Mouse (Mus musculus) cerebellum, postnatal 36 days (tissue): Measurements from ENCODE around the gene Hoxb5.

Experiments
- DNase-seq, 2 experiments: peaks; one replicate each; pipeline ENCODE4 v3.0.0; 2021 to 2022; ENCODE audit warnings: mixed read lengths in 2 of 2

Gene Hoxb5

DNA sequence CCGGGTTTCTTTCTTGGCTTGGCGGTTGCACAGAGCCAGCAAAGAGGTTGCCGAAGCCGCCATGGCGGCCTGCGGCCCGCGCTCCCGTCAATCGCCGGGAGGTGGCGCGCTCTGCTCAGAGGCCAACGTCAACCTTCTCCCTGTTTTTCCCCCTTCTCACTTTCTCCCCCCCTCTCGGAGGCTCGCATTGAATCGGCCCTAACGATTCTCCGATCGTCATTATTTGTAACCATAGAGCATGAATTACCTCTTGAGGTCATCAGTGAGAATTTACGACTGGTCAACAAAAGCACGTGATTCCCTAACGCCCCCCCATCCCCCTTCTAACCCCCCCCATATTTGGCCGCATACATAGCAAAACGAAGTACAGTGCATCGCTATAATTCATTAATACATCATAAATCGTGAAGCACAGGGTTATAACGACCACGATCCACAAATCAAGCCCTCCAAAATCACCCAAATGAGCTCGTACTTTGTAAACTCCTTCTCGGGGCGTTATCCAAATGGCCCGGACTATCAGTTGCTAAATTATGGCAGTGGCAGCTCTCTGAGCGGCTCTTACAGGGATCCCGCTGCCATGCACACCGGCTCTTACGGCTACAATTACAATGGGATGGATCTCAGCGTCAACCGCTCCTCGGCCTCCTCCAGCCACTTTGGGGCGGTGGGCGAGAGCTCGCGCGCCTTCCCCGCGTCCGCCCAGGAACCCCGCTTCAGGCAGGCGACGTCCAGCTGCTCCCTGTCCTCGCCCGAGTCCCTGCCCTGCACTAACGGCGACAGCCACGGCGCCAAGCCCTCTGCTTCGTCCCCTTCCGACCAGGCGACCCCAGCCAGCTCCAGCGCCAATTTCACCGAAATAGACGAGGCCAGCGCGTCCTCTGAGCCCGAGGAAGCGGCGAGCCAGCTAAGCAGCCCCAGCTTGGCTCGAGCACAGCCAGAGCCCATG, at the start of gene Hoxb5:
Gene Hoxb5, plus strand, starts transcription at position 186 of the 949 bp plus-strand sequence.
- DNase-seq = no peak

DNA sequence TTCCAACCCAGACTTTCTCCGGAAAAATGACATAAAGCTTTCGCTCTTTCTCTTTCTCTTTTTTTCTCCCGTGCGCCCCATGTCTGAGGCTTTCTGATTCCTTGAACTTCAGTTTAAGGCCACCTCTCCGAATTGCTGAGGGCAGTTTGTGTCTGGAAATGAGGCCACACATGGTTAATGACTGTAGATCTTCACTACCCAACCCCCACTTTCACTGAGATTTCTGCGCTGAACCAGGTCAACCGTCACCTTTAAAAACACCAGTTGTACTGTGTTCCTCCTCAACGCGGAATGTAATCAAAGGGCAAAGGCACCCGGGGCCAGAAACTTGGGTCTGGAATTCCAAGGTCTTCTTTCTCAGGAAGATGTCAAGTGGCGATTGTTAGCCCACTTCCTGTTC, 48.9 kb upstream of the Hoxb5 start:
- no peak for DNase-seq

DNA sequence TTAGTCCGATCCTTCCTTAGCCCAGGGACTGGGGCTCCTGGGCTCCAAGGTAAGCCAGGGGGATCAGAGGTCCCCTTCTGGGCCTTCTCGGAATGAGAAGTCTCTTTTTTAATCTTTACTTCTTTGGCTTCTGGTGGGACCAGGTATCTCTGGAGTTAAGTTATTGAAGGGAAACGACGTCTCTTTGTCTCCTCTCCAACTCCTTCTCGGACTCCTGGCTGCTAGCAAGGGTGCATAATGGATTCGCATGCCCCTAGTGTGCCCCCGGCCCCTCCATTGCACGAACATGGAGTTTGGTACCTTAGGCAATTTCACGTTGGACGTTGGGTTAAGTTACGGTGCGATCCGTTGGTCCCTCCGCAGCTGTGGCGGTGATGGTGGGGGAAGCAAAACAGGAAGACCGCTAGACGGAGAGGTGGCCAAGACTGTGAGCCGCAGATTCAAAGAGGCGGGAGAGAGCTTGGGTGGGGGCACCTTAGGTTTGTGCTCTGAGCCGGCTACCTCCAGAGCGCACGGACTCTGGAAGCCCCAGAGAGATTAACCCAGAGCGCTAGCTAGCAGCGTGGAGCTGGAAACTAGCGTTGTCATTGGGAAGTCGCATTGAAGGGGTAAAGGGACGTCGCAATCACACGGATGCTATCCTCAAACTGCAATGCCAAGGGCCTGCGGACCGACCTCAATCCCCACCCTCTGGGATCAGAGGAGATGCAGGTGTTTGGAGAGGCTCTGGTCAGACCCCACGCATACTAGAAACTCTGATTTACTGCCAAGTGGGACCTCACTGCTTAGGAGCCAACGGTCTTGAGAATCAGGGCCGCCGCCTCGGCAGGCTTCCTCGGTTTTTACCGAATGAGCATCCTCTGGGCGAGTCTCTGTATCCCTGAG, 47.8 kb upstream of the Hoxb5 start:
- no peak for DNase-seq

GRCm38 (mm10) chr11:96255996-96256445, 47.1 kb upstream of the Hoxb5 start:
- DNase-seq = no peak

DNA sequence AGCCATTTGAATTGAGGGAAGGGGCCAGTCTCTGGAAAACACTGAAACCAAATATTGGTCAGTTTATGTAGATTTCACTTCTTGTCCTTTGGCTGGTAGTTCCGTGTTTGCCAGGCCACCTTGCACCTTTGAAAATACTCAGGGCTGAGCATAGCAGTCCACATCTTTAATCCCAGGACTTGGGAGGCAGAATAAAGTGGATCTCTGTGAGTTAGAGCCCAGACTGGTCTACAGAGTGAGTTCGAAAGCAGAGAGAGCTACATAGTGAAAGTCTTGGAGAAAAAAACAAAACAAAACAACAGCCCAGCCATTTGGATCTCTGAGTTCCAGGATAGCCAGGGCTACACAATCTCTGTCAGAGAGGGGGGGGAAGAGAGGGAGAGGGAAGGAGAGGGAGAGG, 46.0 kb upstream of the Hoxb5 start:
- no peak for DNase-seq

GRCm38 (mm10) chr11:96259038-96259437, 44.1 kb upstream of the Hoxb5 start:
- no peak for DNase-seq

- no peak for DNase-seq
Observed at GRCm38 (mm10) chr11:96259511-96259910, 43.6 kb upstream of the Hoxb5 start.

DNA sequence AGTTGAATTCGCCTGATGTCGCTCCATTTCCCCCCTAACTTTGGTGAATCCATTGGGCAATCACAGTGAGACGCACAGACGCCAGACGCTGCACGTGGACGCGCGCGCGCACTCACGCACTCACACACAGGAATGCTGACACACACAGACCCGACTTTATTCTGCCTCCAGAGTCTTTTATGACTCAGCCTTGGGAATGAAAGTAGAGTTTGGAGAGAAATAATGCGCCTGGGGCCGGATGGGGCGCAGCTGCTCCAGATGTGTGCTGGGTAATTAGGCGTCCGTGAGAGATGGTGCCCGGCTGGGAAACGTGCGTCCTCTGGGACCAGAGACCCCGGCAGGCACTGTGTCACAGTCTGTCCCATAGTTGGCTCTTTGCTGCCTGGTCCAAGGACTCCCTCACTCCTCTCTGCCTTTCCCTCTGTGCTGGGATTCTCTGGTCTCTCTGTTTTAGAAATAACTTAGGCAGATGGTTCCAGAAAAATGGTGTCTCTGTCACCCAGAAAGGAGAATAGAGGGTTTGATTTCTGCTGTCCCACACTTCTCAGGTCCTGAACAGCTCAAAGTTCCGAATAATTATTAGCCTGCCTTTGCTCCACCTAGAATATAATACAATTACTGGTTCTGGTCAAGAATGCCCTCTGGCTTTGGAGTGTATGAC, 42.7 kb upstream of the Hoxb5 start:
- DNase-seq = no peak

- peak in 1 of 2 experiments; percentile 25 for DNase-seq
Observed at GRCm38 (mm10) chr11:96261323-96261890, 41.7 kb upstream of the Hoxb5 start.

DNA sequence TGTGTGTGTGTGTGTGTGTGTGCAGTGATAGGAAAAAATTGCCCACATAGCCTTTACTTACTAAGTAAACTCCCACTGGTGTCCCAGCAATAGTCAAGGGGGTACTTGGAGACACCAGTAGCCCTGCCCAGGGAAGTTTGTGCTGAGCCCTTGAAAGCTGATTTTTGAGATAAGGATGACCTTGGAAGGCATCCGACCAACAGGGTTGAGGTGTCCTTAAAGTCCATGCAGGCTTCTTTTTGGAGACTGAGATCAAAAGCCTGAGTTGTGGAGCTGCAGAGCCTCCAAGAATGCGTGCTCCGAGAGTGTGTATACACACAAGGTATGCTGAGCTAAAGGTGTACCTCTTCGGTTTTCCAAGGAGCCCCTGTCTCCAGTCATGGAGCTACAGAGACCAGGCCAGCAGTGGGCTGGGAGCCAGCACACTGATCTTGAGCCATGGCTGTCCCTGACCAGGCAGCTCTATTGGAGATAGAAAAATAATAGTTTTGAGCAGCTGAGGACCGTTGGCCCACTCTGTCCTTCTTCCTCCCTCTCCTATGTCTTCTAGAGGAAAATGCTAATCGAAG, 40.8 kb upstream of the Hoxb5 start:
- no peak for DNase-seq

GRCm38 (mm10) chr11:96263636-96264389, 39.3 kb upstream of the Hoxb5 start:
- no peak for DNase-seq

DNA sequence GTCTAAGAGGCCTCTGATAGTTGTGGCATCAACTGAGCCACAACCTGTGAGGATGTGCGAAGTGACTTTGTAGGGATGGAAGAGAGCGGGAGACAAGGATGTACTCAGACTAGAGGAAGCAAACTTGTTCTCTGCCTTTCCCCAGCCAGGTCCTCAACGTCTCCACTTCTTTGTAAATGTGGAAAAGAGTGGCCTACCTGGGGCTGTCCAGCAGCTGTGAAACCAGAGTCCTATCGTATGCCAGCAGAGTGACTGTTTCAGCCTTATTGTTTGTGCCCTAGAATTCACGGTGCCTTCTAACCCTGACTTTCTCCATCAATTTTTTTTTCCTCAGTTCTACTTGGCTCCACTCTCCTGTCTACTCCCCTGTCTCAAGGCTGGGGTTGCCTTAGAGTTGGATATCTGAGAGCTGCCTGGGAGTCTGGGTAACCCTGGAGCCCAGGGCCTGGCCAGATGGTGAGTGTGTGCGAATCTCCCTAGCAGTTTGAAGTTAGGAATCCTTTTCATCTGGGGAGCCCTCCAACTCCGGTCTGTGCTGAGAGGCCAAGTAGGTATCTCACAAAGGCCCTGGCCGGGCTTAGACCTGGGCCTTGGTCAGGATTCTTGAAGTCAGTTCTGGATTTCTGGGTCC, 38.6 kb upstream of the Hoxb5 start:
- no peak for DNase-seq

DNA sequence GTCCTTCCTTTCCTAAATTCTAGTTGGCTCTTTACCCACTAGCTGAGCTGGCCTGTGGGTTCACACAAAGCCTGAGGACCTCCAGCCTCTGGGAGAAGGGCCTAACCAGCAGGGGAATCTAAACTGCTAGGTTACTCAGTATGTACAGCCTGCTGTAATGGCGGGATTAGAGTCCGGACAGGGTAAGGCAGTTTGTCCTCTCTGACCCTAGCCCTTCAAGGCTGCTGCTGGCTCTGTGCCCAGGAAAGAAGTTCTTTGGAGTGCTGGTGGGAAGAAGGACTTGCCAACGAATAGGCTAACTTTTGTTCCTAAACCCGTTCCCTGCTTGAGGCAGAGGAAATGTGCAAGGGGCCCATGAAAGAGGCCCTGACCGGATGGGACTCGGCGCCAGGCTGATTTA, 37.2 kb upstream of the Hoxb5 start:
- no peak for DNase-seq

DNA sequence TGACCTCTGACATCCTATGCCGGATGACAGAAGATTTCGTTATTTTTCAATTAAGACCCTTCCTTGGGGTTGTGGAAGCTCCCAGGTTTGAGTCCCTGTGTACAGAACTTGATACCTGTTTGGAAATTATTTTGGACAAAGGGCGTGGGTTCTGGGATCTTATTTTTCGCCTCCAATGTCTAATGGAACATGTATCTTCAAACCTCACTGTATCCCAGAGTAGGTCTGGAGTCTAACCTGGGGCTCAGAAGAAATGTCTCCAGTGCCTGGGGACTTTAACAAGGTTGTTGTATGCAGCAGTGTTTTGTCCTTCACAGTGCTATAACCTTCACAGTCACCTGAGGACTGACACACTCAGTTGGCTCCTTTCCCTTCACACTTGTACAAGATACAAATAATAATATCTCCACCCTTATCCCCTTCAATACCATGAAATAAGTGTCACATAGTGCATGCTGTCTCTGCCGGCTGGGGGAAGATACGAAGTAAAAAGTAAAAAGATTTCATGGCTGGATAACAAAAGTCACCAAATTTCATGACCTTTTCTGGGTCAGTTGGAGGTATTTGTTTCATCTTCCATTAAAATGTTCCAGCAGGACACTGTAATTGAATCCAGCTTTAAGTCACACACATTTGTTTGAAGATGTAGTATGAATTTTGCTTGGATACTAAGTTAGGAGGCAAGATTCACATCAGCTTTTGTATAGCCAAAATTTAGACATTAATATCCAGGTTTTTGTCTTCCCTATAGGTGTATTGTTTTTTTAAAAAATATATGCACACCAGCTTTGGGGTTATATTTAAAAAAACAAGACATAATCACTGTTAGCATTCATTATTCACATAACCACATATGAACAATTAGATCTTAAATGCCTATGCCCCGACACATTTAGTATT, 35.9 kb upstream of the Hoxb5 start:
- no peak for DNase-seq

- DNase-seq = no peak
Observed at GRCm38 (mm10) chr11:96268031-96268745, 34.9 kb upstream of the Hoxb5 start.

DNA sequence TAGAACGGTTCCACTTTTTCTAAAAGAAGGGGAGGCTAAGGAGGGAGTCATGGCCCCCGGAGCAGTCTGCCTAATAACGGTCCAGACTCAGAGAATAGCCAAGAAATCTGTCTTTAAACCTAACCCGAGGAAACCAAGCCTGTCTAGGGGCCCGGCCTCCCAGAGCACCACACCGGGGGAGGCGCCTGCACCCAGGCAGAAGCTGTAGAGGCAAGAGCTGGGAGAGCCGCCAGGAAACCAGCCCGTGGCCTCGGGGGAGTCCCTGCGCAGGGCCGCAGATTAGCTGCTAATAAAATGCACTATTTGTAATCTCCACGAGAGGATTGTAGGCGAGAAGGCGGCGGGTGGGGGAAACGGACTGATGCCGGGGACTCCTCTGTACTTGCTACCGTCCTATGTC, 33.3 kb upstream of the Hoxb5 start:
- DNase-seq = no peak

- DNase-seq = no peak
Observed at GRCm38 (mm10) chr11:96270996-96271540, 32.1 kb upstream of the Hoxb5 start, which contains the start of gene Hoxb9. Hoxb9 (plus strand) TSS chr11:96271457.

DNA sequence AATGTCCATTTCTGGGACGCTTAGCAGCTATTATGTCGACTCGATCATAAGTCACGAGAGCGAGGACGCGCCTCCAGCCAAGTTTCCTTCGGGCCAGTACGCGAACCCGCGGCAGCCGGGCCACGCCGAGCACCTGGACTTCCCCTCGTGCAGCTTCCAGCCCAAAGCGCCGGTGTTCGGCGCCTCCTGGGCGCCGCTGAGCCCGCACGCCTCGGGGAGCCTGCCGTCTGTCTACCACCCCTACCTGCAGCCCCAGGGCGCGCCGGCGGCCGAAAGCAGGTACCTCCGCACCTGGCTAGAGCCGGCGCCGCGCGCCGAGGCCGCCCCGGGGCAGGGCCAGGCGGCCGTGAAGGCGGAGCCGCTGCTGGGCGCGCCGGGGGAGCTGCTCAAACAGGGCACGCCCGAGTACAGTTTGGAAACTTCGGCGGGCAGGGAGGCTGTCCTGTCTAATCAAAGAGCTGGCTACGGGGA, 31.6 kb upstream of the Hoxb5 start:
- no peak for DNase-seq
